Mouse (Mus musculus) liver, embryonic 16.5 days (tissue): ENCODE measurements at regions not wholly inside any gene's neighbourhood (a gene's known extent, or its start where the extent isn't known, plus 50 kb on each side); places are given as distances from the start of the nearest gene placed in this dataset.
A peak's percentile ranks its signal among the peaks of the same experiment; 100 is the strongest.

ENCODE experiments used
- ATAC-seq: fragments of 200-750 bp; cut with Nextera tagmentation; 2 replicates; pipeline ENCODE4 v1.8.0; 2017; ENCODE audit warnings: low read depth, mild to moderate bottlenecking, moderate number of reproducible peaks, moderate library complexity
- H3K27ac ChIP-seq: fragments of 300-500 bp; sonication (generic); 2 replicates; pipeline ENCODE4 v1.5.1; 2014; ENCODE audit warnings: mild to moderate bottlenecking, low read length
- H3K27me3 ChIP-seq: fragments of 300-500 bp; sonication (generic); 2 replicates; pipeline ENCODE4 v1.6.1; 2014; ENCODE audit warnings: low read depth, low read length, mixed read lengths; ENCODE audit not compliant: control insufficient read depth, insufficient read depth
- H3K36me3 ChIP-seq: fragments of 300-500 bp; sonication (generic); 2 replicates; pipeline ENCODE4 v1.6.1; 2014; ENCODE audit warnings: mild to moderate bottlenecking; ENCODE audit not compliant: control insufficient read depth, insufficient read depth
- H3K4me1 ChIP-seq: fragments of 300-500 bp; sonication (generic); 2 replicates; pipeline ENCODE4 v1.6.1; 2014; ENCODE audit warnings: low read depth, low read length, mixed read lengths; ENCODE audit not compliant: control insufficient read depth
- H3K4me2 ChIP-seq: fragments of 300-500 bp; sonication (generic); 2 replicates; pipeline ENCODE4 v1.6.1; 2014; ENCODE audit warnings: low read depth, low read length, mixed read lengths
- H3K4me3 ChIP-seq: fragments of 300-500 bp; sonication (generic); 2 replicates; pipeline ENCODE4 v1.5.1; 2014; ENCODE audit warnings: low read depth, mild to moderate bottlenecking, low read length
- H3K9ac ChIP-seq: fragments of 300-500 bp; sonication (generic); 2 replicates; pipeline ENCODE4 v1.6.1; 2014; ENCODE audit warnings: low read depth, low read length
- H3K9me3 ChIP-seq: fragments of 300-500 bp; sonication (generic); replicated peaks from 2 replicates; pipeline ENCODE4 v1.6.1; 2016; ENCODE audit warnings: low read length; ENCODE audit not compliant: control insufficient read depth
- whole genome bisulfite sequencing: fragments of 180-500 bp; shearing (Covaris S2); extraction: QIAGEN DNeasy Blood & Tissue Kit; methylation state at CpG from one replicate; pipeline ENCODE4 v1.1.7; 2014; ENCODE audit not compliant: insufficient replicate concordance; 5-methylcytosine and 5-hydroxymethylcytosine counted together

DNA sequence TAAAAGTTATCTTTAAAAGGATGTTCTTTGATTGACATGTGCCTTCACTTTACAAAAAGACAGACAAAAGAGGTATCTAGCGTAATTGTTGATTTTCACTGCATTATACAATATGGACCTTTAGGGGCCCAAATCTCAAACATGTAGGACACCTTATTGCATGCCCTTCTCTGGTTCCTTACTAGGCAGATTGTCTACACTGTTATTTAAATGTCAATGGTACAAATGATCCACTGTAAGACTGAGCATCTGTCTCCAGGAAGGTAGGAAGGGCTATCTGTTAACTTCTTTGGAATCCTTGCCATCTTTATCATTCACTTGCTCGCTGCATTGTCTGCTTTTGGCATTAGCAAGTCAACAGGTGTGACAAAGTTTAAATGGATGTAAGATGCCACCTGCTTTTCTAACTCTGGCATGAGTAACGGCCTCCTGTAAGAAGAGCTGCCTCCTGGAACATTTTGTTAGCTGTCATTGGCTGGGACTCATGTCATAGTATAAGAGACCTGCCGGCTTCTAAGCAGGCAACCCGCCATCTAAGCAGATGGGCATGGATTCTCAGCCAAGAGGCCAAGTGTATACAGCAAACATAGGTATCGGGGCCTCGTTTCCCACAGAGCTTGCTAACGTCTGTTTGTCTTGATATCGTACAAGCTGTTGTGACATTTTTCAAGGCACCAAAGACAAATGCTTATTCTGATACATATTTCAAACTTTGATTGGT is 560.0 kb upstream of the Adgrl2 start:
- Histone ChIP-seq H3K4me3 (no peak overlapping the region), H3K27me3 (no peaks in the 10 kb centered on the region), H3K36me3 (no peaks in the 10 kb centered on the region), H3K27ac (no peak overlapping the region), H3K4me2 (no peak overlapping the region), H3K9ac (no peak overlapping the region), H3K4me1 (no peaks in the 10 kb centered on the region), H3K9me3 (no peaks in the 10 kb centered on the region)
- 70% methylated on average over 9 of the region's 9 CpGs for WGBS
- ATAC-seq: no peak

DNA sequence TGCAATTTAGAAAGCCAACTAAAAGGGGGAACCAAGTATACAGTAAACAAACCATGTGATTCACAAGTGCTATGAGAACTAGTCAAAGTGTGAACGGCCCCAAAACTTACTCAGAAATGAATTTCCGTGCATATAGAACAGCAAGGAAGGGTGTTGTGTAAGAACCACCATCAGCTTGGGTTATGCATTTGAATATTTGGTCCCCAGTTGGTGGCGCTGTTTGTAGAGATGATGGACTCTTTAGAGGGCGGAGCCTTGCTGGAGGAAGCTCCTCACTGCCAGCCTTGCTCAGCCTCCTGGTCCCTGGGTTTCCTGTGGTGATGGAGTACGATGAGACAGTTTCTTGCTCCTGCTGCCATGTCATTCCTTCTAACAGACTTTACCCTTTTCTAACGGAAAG is 556.7 kb upstream of the Adgrl2 start:
- H3K9ac ChIP-seq: no peak overlapping the region
- H3K36me3 ChIP-seq: no peaks in the 10 kb centered on the region
- no peak overlapping the region for H3K27ac ChIP-seq
- WGBS: 44% methylated on average over 6 of the region's 6 CpGs
- H3K27me3 ChIP-seq: no peaks in the 10 kb centered on the region
- peak; percentile 11; the same call in 1 of the 2 replicates for ATAC-seq
- H3K4me3 ChIP-seq: no peak overlapping the region
- no peaks in the 10 kb centered on the region for H3K4me1 ChIP-seq
- no peaks in the 10 kb centered on the region for H3K9me3 ChIP-seq
- H3K4me2 ChIP-seq: no peak overlapping the region

DNA sequence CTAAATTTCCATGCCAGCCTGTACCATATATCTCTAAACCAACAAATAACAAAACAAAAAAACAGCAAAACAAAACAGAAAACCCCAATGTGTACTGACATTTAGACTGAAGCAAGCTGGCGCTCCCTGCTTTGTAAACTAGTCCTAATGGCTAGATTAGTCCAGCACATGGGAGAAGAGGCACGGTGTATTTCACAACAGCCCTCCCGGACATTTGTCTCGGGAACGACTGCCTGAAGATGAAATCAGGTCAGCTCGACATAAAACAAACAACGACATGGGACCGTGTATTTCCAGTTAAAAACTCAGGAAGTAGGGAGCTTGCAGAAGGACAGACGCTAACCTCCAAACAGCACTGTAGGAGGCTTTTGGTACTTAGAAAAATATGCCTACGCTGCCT is 555.9 kb upstream of the Adgrl2 start:
- no peak; the same call in 1 of the 2 replicates for ATAC-seq
- Histone ChIP-seq H3K4me2 (no peak overlapping the region), H3K27ac (no peak overlapping the region), H3K9me3 (no peaks in the 10 kb centered on the region), H3K27me3 (no peaks in the 10 kb centered on the region), H3K4me1 (no peaks in the 10 kb centered on the region), H3K4me3 (no peak overlapping the region), H3K36me3 (no peaks in the 10 kb centered on the region), H3K9ac (no peak overlapping the region)
- WGBS: 55% methylated on average over 10 of the region's 10 CpGs

DNA sequence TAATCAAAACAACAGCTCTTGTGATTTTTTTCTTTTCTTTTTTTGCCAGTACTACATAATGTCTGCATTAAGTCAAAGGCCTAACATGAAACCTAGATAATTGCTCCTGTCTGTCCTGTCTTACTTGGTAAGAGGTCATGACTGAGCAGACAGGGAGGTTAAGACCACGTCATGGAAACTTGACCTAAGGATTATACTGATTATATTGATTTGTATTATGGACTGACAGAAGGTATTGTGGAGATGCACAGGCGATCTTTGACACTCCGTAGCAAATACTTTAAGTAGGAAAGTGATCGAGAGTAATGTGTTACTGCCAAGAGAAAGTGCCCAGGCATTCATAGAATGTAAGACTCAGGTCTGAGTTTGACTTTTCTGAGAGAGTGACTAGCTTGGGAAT is 543.8 kb upstream of the Adgrl2 start:
- no peaks in the 10 kb centered on the region for H3K4me1 ChIP-seq
- no peak for ATAC-seq
- H3K36me3 ChIP-seq: no peaks in the 10 kb centered on the region
- no peaks in the 10 kb centered on the region for H3K9me3 ChIP-seq
- no peak overlapping the region for H3K27ac ChIP-seq
- H3K4me2 ChIP-seq: no peak overlapping the region
- 63% methylated on average over 4 of the region's 4 CpGs for WGBS
- no peak overlapping the region for H3K4me3 ChIP-seq
- no peak overlapping the region for H3K9ac ChIP-seq
- H3K27me3 ChIP-seq: no peaks in the 10 kb centered on the region

DNA sequence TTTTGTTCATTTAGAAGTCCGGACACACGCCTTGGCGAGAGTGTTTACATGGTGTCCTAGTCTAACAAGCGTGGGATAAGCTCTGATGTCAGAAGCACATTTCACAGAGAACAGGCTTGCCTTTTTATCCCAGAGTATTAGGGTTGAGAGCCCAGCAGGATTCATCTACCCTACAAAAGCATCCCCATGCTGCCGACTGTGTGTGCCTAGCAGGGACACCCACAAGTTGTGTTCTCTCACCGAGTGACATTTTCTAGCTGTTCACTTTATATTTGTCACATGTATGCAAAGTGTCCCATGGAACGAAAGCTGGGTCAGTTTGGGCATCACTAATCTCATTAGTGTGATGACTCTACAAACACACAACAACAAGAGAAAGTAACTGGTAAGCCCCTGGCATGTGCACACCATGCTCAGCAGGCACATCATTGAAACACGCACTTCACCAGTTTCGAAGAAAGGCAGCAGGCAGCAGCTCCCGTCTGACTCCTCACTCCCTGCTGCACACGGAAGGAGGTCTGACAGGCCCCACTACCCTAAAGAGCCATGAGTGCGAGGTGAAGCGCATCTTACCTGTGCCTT is 539.8 kb upstream of the Adgrl2 start:
- WGBS: 67% methylated on average over 13 of the region's 13 CpGs
- Histone ChIP-seq H3K27me3 (no peaks in the 10 kb centered on the region), H3K27ac (no peak overlapping the region), H3K36me3 (no peaks in the 10 kb centered on the region), H3K4me1 (no peaks in the 10 kb centered on the region), H3K9me3 (no peaks in the 10 kb centered on the region), H3K9ac (no peak overlapping the region), H3K4me2 (no peak overlapping the region), H3K4me3 (no peak overlapping the region)
- no peak for ATAC-seq

DNA sequence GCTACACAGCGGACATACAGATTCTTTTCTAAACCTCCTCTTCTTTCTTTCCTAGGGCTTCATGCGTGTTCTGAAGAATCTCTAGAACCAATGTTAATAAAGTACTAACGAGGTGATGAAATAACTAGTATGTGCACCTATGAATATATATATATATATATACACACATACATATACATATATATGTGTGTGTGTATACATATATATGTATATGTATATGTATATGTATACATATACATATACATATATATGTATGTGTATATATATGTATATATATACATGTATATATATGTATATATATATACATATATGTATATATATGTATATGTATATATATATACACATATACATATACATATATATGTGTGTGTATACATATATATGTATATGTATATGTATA is 536.2 kb upstream of the Adgrl2 start:
- ATAC-seq: no peak

DNA sequence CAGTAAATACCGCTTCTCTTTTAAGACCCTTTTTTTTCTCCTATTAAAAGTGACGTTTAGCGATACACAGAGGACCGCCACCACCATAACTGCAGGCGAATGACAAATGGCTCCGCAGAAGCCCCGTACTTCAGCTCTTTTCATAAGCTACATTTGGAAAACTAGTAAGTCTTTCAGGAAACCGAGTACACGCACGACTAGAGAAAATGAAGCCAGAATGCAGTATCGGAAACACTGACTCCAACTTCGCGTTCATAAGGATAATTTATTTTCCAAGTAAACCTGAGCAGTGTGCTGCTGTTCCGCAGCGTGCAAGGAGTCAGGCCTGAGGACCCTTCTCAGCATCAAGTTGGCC is 529.2 kb upstream of the Adgrl2 start:
- Histone ChIP-seq H3K9ac (no peak overlapping the region), H3K4me3 (no peak overlapping the region), H3K27ac (no peak overlapping the region), H3K4me1 (no peaks in the 10 kb centered on the region), H3K36me3 (no peaks in the 10 kb centered on the region), H3K27me3 (peaks cover 19% of the 10 kb centered on the region), H3K9me3 (no peaks in the 10 kb centered on the region), H3K4me2 (peak overlapping the region; percentile 20; the same call in 1 of the 2 replicates)
- no peak for ATAC-seq
- WGBS: 28% methylated on average over 15 of the region's 15 CpGs

More for the DNA sequence above, 536.2 kb upstream of the Adgrl2 start:
- Histone ChIP-seq H3K4me2 (no peak overlapping the region), H3K9me3 (no peaks in the 10 kb centered on the region), H3K4me1 (no peaks in the 10 kb centered on the region), H3K36me3 (no peaks in the 10 kb centered on the region), H3K27me3 (no peaks in the 10 kb centered on the region), H3K4me3 (no peak overlapping the region), H3K9ac (no peak overlapping the region), H3K27ac (no peak overlapping the region)
- 73% methylated on average over 3 of the region's 3 CpGs for WGBS

DNA sequence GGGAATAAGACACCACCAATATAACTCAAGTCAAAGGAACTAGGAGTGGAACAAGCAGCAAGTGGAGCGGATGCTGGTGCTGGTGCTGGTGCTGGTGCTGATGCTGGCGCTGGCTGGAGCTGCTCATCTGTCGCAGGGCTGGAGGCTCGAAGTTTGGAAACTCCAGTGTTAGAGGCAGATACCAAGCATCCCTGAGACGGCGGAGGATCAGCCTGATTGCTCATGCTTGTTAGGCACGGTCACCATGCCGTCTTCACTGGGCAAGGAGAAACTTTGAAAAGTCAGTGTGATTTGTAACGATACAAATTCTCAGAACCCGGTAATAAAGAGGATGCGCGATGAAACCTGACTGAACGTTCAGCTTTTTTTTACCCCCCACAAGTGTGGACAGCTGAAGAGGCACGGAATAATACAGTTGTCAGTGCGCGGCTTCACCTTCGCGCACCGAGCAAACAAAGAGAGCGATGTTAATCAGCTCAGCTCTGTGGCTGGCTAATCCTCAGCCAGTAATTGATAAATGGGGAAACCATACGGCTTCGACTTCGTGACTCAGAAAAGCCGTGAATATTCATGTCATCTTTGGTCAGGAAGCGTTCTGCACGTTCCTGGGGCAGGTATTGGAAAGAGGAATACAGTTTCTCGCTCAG is 528.7 kb upstream of the Adgrl2 start:
- no peak overlapping the region for H3K27ac ChIP-seq
- H3K4me1 ChIP-seq: no peaks in the 10 kb centered on the region
- H3K4me3 ChIP-seq: no peak overlapping the region
- H3K9ac ChIP-seq: no peak overlapping the region
- peaks cover 19% of the 10 kb centered on the region for H3K27me3 ChIP-seq
- H3K4me2 ChIP-seq: peak overlapping the region; percentile 20; the same call in 1 of the 2 replicates
- no peaks in the 10 kb centered on the region for H3K9me3 ChIP-seq
- H3K36me3 ChIP-seq: no peaks in the 10 kb centered on the region
- ATAC-seq: no peak
- WGBS: 4% methylated on average over 27 of the region's 27 CpGs

DNA sequence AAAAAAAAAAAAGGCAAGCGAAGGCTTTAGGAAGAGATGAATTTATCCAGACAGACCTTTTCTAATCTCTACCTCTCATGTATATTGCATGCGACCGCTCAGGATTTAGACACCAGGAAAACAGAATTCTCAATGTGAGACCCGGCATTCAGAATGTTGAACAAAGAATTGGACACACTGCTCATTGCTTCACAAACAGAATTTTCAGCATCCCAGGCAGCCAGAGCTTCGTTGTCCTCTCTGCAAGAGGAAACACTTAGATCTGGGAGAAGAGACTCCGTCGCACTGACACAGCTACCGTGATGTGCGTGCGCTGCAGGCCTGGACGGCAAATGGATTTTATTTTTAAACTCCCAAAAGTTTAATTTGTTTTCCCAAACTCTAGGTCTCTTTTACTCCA is 527.2 kb upstream of the Adgrl2 start:
- no peaks in the 10 kb centered on the region for H3K9me3 ChIP-seq
- no peak overlapping the region for H3K9ac ChIP-seq
- no peaks in the 10 kb centered on the region for H3K36me3 ChIP-seq
- H3K27ac ChIP-seq: no peak overlapping the region
- ATAC-seq: no peak
- no peak overlapping the region for H3K4me2 ChIP-seq
- no peaks in the 10 kb centered on the region for H3K4me1 ChIP-seq
- 76% methylated on average over 11 of the region's 11 CpGs for WGBS
- peaks cover 19% of the 10 kb centered on the region for H3K27me3 ChIP-seq
- H3K4me3 ChIP-seq: no peak overlapping the region
